Mouse (Mus musculus): Measurements from ENCODE around the gene Hnrnpul1. TPM values are rescaled to one million over a fixed set of nuclear protein-coding genes. Genes with fewer than 3 reads are reported as not detected.
A peak's percentile ranks its signal among the peaks of the same experiment; 100 is the strongest.
"Not testable (repeated sequence)": the region's sequence is repeated elsewhere in the genome, so short reads cannot be mapped to it uniquely, and the experiment has no call there.

The Hnrnpul1 gene
- 109 and 123 TPM in 2 replicates for polyA plus RNA-seq (2012; ENCODE audit: insufficient read depth, insufficient read length, missing spikeins)

GRCm38 (mm10) chr7:25754738-25755467 lies at the start of gene Hnrnpul1:
Hnrnpul1 (minus strand) TSS chr7:25754757.
- Histone ChIP-seq H3K4me1 (ENCODE audit: control insufficient read depth, insufficient read depth, low read length) (peaks cover 14% of the 10 kb centered on the region), H3K27ac (ENCODE audit: insufficient read depth, low read depth, low read length) (peak within 1 kb of the TSS; percentile 92), H3K4me3 (ENCODE audit: insufficient read depth, low read length) (peak within 1 kb of the TSS; percentile 69)
- TF ChIP-seq CTCF (IDR thresholded peaks at IDR 0.05; ENCODE audit: low read depth, low read length), result peak; percentile 23; the same call in 1 of the 2 replicates
- no peak for TF ChIP-seq POLR2A (IDR thresholded peaks at IDR 0.05; ENCODE audit: borderline replicate concordance, low read depth, low read length)

GRCm38 (mm10) chr7:25803460-25803859 lies 48.9 kb upstream of the Hnrnpul1 start:
- Histone ChIP-seq H3K27ac (ENCODE audit: insufficient read depth, low read depth, low read length) (no peak overlapping the region), H3K4me1 (ENCODE audit: control insufficient read depth, insufficient read depth, low read length) (no peaks in the 10 kb centered on the region), H3K4me3 (ENCODE audit: insufficient read depth, low read length) (no peak overlapping the region)
- TF ChIP-seq POLR2A (IDR thresholded peaks at IDR 0.05; ENCODE audit: borderline replicate concordance, low read depth, low read length) (no peak), CTCF (IDR thresholded peaks at IDR 0.05; ENCODE audit: low read depth, low read length) (no peak)

GRCm38 (mm10) chr7:25802241-25803125 lies 47.9 kb upstream of the Hnrnpul1 start:
- H3K27ac ChIP-seq (ENCODE audit: insufficient read depth, low read depth, low read length), result no peak overlapping the region
- TF ChIP-seq POLR2A (IDR thresholded peaks at IDR 0.05; ENCODE audit: borderline replicate concordance, low read depth, low read length) (no peak), CTCF (IDR thresholded peaks at IDR 0.05; ENCODE audit: low read depth, low read length) (no peak)
- no peak overlapping the region for H3K4me3 ChIP-seq (ENCODE audit: insufficient read depth, low read length)
- no peaks in the 10 kb centered on the region for H3K4me1 ChIP-seq (ENCODE audit: control insufficient read depth, insufficient read depth, low read length)

DNA sequence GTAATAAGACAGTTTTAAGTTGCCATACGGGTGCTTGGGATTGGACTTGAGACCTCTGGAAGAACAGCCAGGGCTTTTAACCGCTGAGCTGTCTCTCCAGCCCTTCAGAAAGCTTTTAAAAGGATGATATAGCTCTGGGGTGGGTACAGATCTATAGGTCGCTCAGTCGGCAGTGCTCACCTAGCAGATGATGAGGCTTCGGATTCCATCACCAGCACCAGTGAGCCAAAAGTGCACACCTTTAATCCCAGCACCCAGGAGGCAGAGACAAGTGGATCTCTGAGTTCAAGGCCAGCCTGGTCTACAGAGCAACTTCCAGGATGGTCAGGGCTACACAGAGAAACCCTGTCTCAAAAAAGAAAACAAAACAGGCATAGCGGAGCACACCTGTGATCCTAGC lies 46.5 kb upstream of the Hnrnpul1 start:
- TF ChIP-seq POLR2A (IDR thresholded peaks at IDR 0.05; ENCODE audit: borderline replicate concordance, low read depth, low read length), result no peak
- TF ChIP-seq CTCF (IDR thresholded peaks at IDR 0.05; ENCODE audit: low read depth, low read length), result no peak
- Histone ChIP-seq H3K27ac (ENCODE audit: insufficient read depth, low read depth, low read length) (no peak overlapping the region), H3K4me1 (ENCODE audit: control insufficient read depth, insufficient read depth, low read length) (no peaks in the 10 kb centered on the region), H3K4me3 (ENCODE audit: insufficient read depth, low read length) (no peak overlapping the region)

DNA sequence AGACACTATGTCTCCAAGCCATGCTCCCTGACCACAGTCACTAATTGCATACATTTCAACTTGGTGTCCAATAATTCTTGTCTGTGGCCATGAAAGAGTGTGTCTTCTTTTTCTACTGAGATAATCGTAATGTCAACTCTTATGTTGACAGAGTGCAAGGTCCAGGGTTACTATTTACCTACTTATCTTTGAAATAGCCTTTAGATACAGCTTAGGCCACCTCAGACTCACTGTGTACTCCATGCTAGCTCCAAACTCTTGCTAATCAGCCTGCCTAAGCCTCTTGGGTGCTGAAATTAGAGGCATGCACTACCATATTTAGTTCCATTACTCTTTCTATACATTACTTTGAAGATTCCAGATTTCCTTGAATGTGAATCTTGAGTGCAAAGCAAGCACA lies 44.8 kb upstream of the Hnrnpul1 start:
- TF ChIP-seq CTCF (IDR thresholded peaks at IDR 0.05; ENCODE audit: low read depth, low read length), result no peak
- TF ChIP-seq POLR2A (IDR thresholded peaks at IDR 0.05; ENCODE audit: borderline replicate concordance, low read depth, low read length), result no peak
- H3K4me1 ChIP-seq (ENCODE audit: control insufficient read depth, insufficient read depth, low read length), result no peaks in the 10 kb centered on the region
- no peak overlapping the region for H3K4me3 ChIP-seq (ENCODE audit: insufficient read depth, low read length)
- no peak overlapping the region for H3K27ac ChIP-seq (ENCODE audit: insufficient read depth, low read depth, low read length)

GRCm38 (mm10) chr7:25798540-25798939 lies 44.0 kb upstream of the Hnrnpul1 start:
- H3K27ac ChIP-seq (ENCODE audit: insufficient read depth, low read depth, low read length), result no peak overlapping the region
- no peaks in the 10 kb centered on the region for H3K4me1 ChIP-seq (ENCODE audit: control insufficient read depth, insufficient read depth, low read length)
- TF ChIP-seq CTCF (IDR thresholded peaks at IDR 0.05; ENCODE audit: low read depth, low read length) (no peak; the same call in 1 of the 2 replicates), POLR2A (IDR thresholded peaks at IDR 0.05; ENCODE audit: borderline replicate concordance, low read depth, low read length) (no peak)
- no peak overlapping the region for H3K4me3 ChIP-seq (ENCODE audit: insufficient read depth, low read length)

DNA sequence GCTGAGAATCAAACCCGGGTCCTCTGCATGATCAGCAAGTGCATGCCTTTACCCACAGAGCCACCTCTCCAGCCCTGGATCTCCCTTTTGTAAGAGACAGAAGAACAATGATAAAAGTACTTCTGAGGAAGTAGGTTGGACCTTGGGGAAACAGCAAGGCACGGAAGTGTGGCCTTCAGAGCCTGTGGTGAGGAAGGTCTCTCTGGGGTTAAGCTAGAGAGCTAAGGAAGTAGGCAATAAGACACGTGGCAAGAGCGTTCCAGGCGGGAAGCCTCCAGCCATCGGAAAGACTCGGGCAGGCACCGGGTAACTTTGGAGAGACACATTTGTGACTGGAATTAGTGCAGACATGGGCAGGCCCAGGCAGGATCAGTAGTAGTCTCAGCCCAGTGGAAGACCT lies 40.2 kb upstream of the Hnrnpul1 start:
- Histone ChIP-seq H3K27ac (ENCODE audit: insufficient read depth, low read depth, low read length) (no peak overlapping the region), H3K4me3 (ENCODE audit: insufficient read depth, low read length) (no peak overlapping the region), H3K4me1 (ENCODE audit: control insufficient read depth, insufficient read depth, low read length) (peaks cover 10% of the 10 kb centered on the region)
- TF ChIP-seq POLR2A (IDR thresholded peaks at IDR 0.05; ENCODE audit: borderline replicate concordance, low read depth, low read length) (no peak), CTCF (IDR thresholded peaks at IDR 0.05; ENCODE audit: low read depth, low read length) (no peak)

GRCm38 (mm10) chr7:25793679-25794078 lies 39.1 kb upstream of the Hnrnpul1 start:
- no peak overlapping the region for H3K27ac ChIP-seq (ENCODE audit: insufficient read depth, low read depth, low read length)
- no peak for TF ChIP-seq POLR2A (IDR thresholded peaks at IDR 0.05; ENCODE audit: borderline replicate concordance, low read depth, low read length)
- no peak for TF ChIP-seq CTCF (IDR thresholded peaks at IDR 0.05; ENCODE audit: low read depth, low read length)
- H3K4me1 ChIP-seq (ENCODE audit: control insufficient read depth, insufficient read depth, low read length), result peaks cover 10% of the 10 kb centered on the region
- no peak overlapping the region for H3K4me3 ChIP-seq (ENCODE audit: insufficient read depth, low read length)

DNA sequence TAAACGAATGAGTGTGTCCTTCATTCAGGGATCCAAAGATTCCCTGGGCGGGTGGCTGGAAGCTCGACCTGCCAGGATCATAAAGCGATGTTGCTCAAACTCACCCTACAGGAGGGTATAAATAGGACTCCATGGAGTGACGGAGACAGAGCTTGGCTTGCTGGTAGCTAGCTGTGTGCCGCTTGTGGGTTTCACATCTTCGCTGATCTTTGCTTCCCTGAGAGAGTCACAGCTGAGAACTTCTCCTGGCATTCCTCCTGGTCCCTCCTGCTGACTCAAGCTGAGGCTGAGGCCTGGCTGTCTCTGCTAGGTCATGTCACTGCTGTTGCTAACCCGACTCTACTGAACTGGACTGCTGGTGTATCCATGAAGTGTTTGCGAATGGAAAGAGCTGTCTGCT lies 38.4 kb upstream of the Hnrnpul1 start:
- not testable (repeated sequence) for H3K4me3 ChIP-seq (ENCODE audit: insufficient read depth, low read length); H3K27ac ChIP-seq (ENCODE audit: insufficient read depth, low read depth, low read length); H3K4me1 ChIP-seq (ENCODE audit: control insufficient read depth, insufficient read depth, low read length)

GRCm38 (mm10) chr7:25790615-25791014 lies 36.1 kb upstream of the Hnrnpul1 start:
- Histone ChIP-seq H3K27ac (ENCODE audit: insufficient read depth, low read depth, low read length) (no peak overlapping the region), H3K4me3 (ENCODE audit: insufficient read depth, low read length) (no peak overlapping the region), H3K4me1 (ENCODE audit: control insufficient read depth, insufficient read depth, low read length) (peaks cover 18% of the 10 kb centered on the region)
- no peak for TF ChIP-seq CTCF (IDR thresholded peaks at IDR 0.05; ENCODE audit: low read depth, low read length)
- TF ChIP-seq POLR2A (IDR thresholded peaks at IDR 0.05; ENCODE audit: borderline replicate concordance, low read depth, low read length), result no peak
